Mouse (Mus musculus): ENCODE results near the gene Bcat2.
"Not testable (repeated sequence)": the region's sequence is repeated elsewhere in the genome, so short reads cannot be mapped to it uniquely, and the experiment has no call there.

The Bcat2 gene

GRCm38 (mm10) chr7:45570103-45570741 lies at the start of gene Bcat2:
TSS of gene Bcat2 (plus strand) at chr7:45570153.
- DNase-seq (ENCODE audit: low read depth, low spot score) = no peak

- no peak for DNase-seq (ENCODE audit: low read depth, low spot score)
These were observed 49.3 kb upstream of the Bcat2 start for GRCm38 (mm10) chr7:45520605-45521004.

GRCm38 (mm10) chr7:45521728-45522184 lies 48.2 kb upstream of the Bcat2 start:
- DNase-seq (ENCODE audit: low read depth, low spot score) = peak; percentile 68

- DNase-seq (ENCODE audit: low read depth, low spot score) = no peak
These were observed 47.7 kb upstream of the Bcat2 start for GRCm38 (mm10) chr7:45522194-45522752.

GRCm38 (mm10) chr7:45522957-45523676 lies 46.8 kb upstream of the Bcat2 start:
- DNase-seq (ENCODE audit: low read depth, low spot score) = no peak

- DNase-seq (ENCODE audit: low read depth, low spot score) = no peak
These were observed 46.2 kb upstream of the Bcat2 start for GRCm38 (mm10) chr7:45523678-45524170.

- no peak for DNase-seq (ENCODE audit: low read depth, low spot score)
These were observed 44.9 kb upstream of the Bcat2 start for GRCm38 (mm10) chr7:45524841-45525621.

- peak; percentile 77 for DNase-seq (ENCODE audit: low read depth, low spot score)
These were observed 44.0 kb upstream of the Bcat2 start, which contains the start of the genes Ppp1r15a and Plekha4 for GRCm38 (mm10) chr7:45525809-45526473. TSS of gene Ppp1r15a (minus strand) at chr7:45526268. TSS of gene Plekha4 (plus strand) at chr7:45526330.

- DNase-seq (ENCODE audit: low read depth, low spot score) = no peak
These were observed 43.4 kb upstream of the Bcat2 start for GRCm38 (mm10) chr7:45526474-45527120.

- DNase-seq (ENCODE audit: low read depth, low spot score) = not testable (repeated sequence)
These were observed 42.8 kb upstream of the Bcat2 start for GRCm38 (mm10) chr7:45527169-45527568.

- DNase-seq (ENCODE audit: low read depth, low spot score) = no peak
These were observed 40.5 kb upstream of the Bcat2 start for GRCm38 (mm10) chr7:45529461-45529860.

GRCm38 (mm10) chr7:45530643-45531042 lies 39.3 kb upstream of the Bcat2 start:
- no peak for DNase-seq (ENCODE audit: low read depth, low spot score)

- DNase-seq (ENCODE audit: low read depth, low spot score) = no peak
These were observed 34.3 kb upstream of the Bcat2 start for GRCm38 (mm10) chr7:45535676-45536075.

GRCm38 (mm10) chr7:45537602-45538001 lies 32.4 kb upstream of the Bcat2 start:
- no peak for DNase-seq (ENCODE audit: low read depth, low spot score)

- DNase-seq (ENCODE audit: low read depth, low spot score) = peak; percentile 53
These were observed 31.6 kb upstream of the Bcat2 start for GRCm38 (mm10) chr7:45538163-45539041.

- no peak for DNase-seq (ENCODE audit: low read depth, low spot score)
These were observed 30.9 kb upstream of the Bcat2 start for GRCm38 (mm10) chr7:45539095-45539494.

- no peak for DNase-seq (ENCODE audit: low read depth, low spot score)
These were observed 29.7 kb upstream of the Bcat2 start for GRCm38 (mm10) chr7:45540213-45540612.

GRCm38 (mm10) chr7:45544525-45544924 lies 25.4 kb upstream of the Bcat2 start:
- no peak for DNase-seq (ENCODE audit: low read depth, low spot score)

- no peak for DNase-seq (ENCODE audit: low read depth, low spot score)
These were observed 20.1 kb upstream of the Bcat2 start for GRCm38 (mm10) chr7:45549641-45550436.
